Mouse (Mus musculus): ENCODE measurements around the gene Eml2.
"Not testable (repeated sequence)": the region's sequence is repeated elsewhere in the genome, so short reads cannot be mapped to it uniquely, and the experiment has no call there.

- TF ChIP-seq POLR2A (IDR thresholded peaks at IDR 0.05; ENCODE audit: low read depth, low read length); CTCF (IDR thresholded peaks at IDR 0.05; ENCODE audit: extremely low read depth, insufficient read length, insufficient replicate concordance, low read depth, low read length): not testable (repeated sequence)
Observed at GRCm38 (mm10) chr7:19151121-19151520, 25.1 kb upstream of the Eml2 start.
